Mouse (Mus musculus) heart, postnatal 14 days (tissue): ENCODE results near the gene Cadm3. TPM values are rescaled to one million over a fixed set of nuclear protein-coding genes. Genes with fewer than 3 reads are reported as not detected.

ENCODE experiments used
- DNase-seq, 2 experiments: peaks; one replicate each; pipeline ENCODE4 v3.0.0; 2021 to 2022
- intact Hi-C: fragments of 180-260 bp; cut with DNase I; formaldehyde crosslinking; loops from one replicate; pipeline ENCODE4 v1.15.1; 2025
- long read RNA-seq, 2 experiments: library from polyadenylated mRNA; stranded (forward); transcript quantifications; one replicate each; pipeline ENCODE4 v2.0.0; 2021
- total RNA-seq, 2 experiments: library from RNA; stranded (reverse); gene quantifications; 2 replicates each; pipeline ENCODE4 v1.2.3; 2021

Cadm3 gene
- 1 to 10 TPM; 3.1 to 3.2 TPM for total RNA-seq
- long read RNA-seq, experiment 1, partial matches to known transcripts = 0 of 1 reads
- long read RNA-seq, experiment 1, other reads (novel, unspliced or antisense) = 1 of 1 reads
- long read RNA-seq, experiment 2 = 0 reads

DNA sequence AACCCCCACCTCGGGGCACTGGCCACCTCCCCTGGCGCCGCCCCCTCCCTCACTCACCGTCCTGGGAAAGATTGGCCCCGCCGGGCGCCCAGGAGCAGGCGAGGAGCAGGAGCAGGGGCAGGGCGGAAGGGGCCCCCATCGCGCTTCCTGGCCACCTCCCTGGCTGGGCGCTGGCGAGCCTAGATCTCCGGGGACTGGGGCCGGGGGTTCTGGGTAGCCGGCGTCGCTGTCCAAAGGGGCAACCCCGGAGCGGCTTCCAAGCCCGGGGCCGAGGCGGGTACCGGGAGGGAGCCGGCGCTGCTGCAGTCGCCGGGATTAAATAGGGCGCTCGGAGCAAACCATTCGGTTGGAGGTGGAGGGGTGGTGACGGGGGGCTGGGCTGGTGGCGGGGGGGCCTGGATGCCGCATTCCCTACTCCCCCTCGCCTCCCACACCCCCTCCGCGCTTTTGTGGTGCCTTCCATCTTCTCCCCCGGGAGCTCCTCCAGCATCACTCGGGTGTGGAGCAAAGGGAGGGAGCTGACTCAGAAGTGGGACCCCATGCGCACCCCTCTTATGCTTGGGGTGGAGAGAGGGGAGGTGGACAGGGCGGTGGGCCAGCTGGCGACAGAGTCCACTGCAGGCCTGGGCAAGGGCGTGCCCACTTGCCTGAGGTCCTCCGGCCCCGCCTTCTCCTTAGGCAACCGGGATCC, at the start of gene Cadm3:
Gene Cadm3, minus strand, starts transcription at position 340 of the 691 bp plus-strand sequence.
- peak in 1 of 2 experiments; percentile 12 for DNase-seq
- intact Hi-C loops = no loop called here

DNA sequence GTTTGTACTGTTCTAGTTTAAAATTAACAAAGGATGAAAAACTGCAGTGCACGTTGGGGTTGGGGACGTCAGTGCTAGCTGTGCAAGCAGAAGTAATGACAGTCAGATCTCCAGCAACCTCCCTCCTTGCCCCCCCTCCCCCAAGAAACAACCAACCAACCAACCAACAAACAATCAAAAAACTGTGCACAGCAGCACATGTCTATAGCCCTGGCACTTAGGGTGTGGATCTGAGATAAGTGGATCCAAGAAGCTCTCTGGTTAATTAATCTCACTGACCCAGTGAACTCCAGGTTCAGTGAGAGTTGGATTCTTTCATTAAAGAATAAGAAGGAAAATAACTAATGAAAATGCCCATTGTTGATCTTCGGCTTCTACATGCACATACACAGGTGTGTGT, 47.1 kb upstream of the Cadm3 start:
- intact Hi-C loops = no loop called here
- DNase-seq = no peak

DNA sequence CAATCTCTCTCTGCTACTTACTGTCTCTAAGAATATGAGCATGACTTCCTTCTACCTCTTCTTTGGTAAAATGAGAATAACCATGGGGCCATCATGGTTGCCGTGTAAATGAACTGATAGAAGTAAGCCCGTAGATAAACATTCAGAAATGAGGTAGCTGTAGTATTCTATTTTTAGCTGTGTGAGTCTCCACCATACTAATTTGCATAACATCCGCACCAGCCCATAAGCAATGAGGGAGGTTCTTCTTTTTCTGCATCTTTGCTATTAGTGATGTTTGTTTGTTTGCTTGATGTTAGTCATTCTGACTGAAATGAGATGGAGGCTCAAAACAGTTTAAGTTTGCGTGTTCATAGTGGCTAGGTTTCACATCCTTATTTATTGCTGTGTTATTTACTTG, 44.4 kb upstream of the Cadm3 start:
- intact Hi-C loops = no loop called here
- no peak for DNase-seq

DNA sequence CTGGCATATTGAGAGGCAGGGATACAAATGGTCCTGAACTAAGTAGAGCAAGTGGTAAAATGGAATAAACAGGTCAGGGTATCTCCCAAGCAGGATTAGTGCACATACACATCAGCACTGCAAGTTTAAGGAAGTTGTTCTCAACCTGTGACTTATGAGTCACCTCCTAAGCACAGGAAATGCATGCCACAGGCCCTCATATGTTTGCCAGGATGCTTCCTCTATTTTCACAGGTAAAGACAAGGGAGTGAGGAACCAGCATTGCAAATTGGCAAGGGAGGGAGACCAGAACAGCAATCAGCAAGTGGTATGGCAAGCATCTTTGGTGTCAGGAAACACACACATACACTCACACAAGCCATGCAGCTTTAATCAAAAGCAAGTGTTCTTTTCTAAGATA, 41.6 kb upstream of the Cadm3 start:
- no peak for DNase-seq
- intact Hi-C loops = no loop called here

DNA sequence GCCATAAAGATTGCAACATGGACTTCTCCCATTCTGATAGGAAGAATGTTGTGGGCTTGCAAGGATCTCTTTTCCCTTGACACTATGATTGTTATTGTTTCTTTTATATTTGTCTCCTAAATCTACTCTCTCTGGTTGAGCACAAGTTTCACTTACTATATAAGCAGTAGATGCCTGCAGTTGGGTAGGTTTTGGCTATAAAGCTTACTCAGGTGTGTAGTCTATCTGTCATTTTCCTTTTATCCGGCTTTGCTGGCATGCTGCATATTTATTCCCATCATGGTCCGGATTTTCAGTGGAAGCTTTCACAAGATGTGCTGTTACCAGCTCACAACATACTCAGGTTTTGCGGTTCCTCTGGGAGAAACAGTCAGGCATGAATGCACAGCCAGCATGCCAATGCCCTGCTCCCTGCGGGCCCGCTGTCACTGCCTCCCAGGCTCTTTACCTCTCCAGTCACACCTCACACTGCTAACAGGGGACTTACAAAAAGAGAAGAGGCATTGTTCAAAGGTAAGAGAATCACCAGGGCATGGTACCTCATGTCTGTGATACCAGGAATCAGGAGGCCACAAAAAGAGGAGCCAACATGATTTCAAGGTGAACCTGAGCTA, 37.3 kb upstream of the Cadm3 start:
- intact Hi-C loops = loop anchor here (5.0 kb wide), 1 partner anchor 913 kb away; no protein-coding TSS in a partner anchor
- DNase-seq = no peak

DNA sequence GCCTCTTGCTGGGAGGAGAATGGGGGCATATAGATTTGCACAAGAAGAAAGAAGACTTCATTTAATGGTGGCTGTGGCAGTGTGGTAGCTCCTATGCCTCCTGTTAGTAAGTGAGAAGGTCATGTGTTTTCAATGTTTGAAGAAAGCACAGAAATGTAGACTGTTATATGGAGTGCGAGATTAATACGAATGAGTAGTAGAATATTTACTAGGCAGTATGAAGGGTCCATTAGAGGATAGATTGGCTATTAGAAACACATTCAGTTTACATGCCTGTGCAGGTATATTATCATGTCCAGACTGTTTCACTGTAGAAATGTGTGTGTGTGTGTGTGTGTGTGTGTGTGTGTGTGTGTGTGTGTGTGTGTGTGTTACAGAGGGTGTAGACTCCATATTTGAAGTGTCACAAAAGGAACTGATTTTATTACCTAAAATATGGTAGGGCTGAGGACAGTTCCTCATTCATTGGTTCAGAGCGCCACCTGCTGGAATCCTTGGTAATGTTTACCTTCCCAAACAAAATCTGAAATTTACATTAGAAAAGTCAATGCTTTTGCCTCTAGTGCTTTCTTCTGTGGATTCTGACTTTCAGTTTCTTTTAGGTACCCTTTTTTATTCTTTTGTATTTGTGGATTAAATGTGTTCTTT, 31.0 kb upstream of the Cadm3 start:
- intact Hi-C loops = loop anchor here (1.0 to 10.0 kb wide), 4 partner anchors 59 to 990 kb away; partner anchors contain the start of gene Dusp23
- peak; percentile 67 to 83 for DNase-seq

DNA sequence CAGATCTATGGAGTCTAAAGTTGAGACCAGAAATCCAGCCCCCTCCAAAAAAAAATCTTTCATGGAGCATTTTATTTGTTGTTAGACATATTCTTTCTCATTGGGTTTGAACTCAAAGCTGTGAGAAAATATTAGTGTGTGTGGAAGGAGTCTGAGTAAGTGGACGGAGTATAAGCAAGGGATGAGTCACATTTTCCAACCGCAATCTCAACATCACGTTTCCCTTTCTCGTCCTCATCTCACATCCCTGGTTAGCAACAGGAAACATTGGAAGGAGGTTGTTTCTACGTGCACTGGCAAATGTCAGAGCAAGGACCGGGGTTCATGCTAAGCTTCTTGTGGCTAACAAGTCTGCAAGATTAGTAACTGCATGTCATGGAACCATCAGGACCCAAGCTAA, 24.3 kb upstream of the Cadm3 start:
- no peak for DNase-seq
- intact Hi-C loops = loop anchor here (10.0 kb wide), 1 partner anchor 757 kb away; the partner anchor contains the start of gene Dusp23

DNA sequence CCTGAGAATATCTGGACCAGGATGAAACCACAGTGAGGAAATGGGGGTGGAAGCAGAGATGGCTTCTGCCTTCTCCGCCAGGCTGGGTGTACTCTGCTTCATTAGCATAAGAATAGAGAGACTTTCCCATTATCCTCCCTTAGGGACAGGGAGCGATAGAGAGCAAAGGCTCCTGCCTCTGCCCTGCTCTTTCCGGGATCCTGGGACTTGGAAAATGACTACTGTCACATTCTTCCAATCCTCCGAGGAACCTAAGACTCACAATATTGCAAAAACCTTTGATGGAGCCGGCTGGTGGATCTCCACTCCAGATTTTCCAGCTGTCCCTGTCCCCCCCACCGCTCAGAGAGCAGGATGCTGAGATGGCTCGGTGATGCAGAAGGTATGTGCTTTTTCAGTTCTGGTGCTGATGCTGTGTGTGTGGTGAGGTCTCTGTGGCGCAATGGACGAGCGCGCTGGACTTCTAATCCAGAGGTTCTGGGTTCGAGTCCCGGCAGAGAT, 22.5 kb upstream of the Cadm3 start:
- DNase-seq = peak in 1 of 2 experiments; percentile 2
- intact Hi-C loops = loop anchor here (10.0 kb wide), 1 partner anchor 755 kb away; the partner anchor contains the start of gene Dusp23

DNA sequence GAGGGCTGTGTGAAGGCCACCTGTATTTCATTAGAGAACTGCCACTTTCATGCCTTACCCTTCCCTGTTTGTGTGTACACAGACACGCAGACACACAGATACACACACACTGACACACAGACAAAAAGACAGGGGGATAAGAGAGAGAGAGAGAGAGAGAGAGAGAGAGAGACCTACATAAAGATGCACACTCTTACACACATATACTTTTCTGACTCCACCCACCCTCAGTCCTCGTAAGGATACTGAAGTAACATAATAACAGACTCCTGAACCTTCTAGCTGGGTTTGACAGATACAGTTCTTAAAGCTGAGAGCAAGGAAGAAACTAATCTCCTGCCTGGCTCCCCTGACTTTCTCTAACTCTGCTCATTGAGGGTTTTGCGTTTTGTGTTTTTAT, 21.9 kb upstream of the Cadm3 start:
- intact Hi-C loops = no loop called here
- DNase-seq = no peak

DNA sequence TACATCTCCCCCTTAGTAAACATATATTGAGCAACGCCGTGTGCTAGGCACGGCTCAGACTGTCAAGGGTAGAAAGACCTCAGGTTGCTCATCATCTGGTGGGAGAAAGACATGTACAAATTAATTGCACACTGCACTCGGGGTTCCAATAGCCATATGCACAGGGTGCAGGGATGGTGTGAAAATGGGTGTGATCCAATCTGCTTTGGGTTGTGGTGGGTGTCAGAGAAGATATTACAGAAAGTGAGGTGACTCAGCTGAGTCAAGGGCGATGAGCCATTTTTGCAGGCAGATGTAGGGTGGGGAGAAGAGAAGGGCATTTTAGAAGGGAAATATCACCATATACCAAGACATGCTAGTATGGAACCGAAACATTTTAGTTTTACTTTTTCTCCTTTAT, 13.9 kb upstream of the Cadm3 start:
- intact Hi-C loops = no loop called here
- no peak for DNase-seq

DNA sequence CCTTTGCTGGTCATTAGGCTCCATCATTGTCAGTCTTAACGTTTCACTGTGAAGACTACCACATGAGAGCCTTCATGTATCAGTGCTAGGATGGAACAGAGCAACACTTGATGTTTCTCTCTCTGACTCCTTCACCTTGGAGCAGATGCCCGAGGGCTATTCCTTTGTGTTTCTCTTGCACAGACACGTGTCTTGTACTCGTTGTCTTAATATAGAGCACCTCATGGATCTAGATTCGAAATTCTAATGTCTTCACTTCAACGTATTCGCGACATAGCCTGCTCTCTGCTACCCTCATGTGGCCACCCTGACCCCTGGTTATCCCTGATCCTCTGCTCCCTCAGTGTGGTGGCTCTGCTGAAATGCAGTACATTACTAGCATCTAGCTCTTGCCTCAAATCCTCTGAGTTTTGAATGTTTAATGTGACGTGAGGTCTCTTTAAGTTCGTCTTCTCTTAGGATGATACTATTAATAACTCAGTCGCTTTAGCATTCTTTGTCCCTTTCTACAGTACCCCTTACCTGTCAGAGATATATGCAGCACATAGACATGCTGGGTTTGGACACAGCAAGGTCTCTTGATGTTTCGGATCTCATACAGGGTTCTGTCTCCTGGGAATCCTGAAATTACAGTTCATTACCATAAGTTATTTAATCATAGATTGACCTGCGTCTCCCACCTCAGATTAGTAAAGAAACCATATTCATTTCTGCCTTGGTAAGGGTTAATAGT, 10.1 kb upstream of the Cadm3 start:
- intact Hi-C loops = loop anchor here (2.0 to 5.0 kb wide), 2 partner anchors 39 to 55 kb away; no protein-coding TSS in a partner anchor
- DNase-seq = peak; percentile 37 to 70

DNA sequence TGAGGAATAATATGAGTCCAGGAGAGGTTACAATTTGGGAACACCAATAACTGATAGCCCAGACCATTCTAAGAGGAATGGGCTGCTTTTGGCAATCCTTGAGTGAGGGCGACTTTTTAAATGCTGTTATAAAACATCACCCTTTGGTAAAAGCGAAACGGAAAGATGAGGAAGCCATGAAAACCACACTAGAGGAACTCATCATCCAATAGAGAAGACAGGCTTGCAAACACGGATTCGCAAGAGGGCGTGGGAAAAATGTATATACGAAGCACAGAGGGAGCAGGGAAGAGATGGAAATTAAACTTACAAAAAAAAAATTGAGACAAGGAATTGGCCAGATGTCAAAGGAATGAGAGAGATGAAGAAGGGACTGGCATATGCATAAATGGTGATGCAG, 6.5 kb upstream of the Cadm3 start:
- DNase-seq = no peak
- intact Hi-C loops = no loop called here

DNA sequence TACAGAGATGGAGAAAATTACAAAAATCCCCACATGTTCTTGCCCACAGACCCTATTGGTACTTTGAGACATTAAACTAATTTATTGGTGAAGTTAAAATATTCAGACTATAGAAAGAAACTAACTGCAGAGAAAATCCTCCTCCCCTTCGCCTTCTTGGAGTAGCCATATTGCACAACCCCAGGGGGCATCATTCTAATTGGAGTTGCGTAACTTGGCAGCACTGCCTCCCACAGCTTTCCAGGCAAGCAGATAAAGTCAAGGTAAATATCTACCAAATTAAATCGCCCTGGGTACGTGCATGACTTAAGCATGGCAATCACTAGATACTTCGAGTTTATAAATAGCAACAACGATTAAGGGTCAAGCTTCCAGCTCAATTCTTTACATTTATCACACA, 4.1 kb upstream of the Cadm3 start:
- intact Hi-C loops = no loop called here
- no peak for DNase-seq

DNA sequence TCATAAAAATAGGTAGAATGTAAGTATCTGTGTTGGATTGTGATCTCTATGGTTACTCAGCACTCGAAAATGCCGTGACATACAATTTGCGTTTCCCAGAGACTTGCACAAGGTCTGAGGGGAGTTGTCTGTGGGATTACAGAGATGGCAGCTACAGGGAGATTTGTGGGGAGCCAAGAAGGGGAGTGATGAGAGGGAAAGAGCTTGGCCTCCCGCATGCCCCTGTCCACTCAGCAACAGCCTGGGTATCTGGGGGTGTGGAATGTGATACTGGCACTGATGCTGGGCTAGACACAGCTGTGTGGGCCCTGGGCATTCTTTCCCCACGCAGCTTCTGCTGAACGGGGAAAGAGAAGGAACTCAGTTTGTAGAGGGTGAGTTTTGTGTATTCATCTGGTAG, 3.0 kb upstream of the Cadm3 start:
- no peak for DNase-seq

DNA sequence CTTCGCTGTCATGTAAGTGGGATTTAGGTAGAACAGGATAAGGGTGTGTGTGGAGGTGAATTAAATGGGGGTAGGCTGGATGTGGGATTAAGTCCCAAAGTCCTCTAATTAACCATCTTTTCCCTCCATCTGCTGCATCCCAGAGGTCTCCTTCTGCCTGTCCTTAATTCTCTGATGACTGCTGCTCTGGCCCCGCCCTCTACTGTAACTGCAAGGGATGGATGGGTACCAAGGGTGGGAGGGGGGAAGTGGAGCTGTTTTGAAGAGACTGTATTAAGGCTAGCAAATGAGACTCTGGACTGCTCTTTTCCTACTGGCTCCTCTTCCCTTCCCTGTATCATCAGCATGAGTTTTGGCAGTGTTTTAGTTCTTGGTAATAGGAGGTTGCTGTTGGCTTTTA, 2.1 kb upstream of the Cadm3 start:
- intact Hi-C loops = no loop called here

More for the DNA sequence above, 3.0 kb upstream of the Cadm3 start:
- intact Hi-C loops = no loop called here

DNA sequence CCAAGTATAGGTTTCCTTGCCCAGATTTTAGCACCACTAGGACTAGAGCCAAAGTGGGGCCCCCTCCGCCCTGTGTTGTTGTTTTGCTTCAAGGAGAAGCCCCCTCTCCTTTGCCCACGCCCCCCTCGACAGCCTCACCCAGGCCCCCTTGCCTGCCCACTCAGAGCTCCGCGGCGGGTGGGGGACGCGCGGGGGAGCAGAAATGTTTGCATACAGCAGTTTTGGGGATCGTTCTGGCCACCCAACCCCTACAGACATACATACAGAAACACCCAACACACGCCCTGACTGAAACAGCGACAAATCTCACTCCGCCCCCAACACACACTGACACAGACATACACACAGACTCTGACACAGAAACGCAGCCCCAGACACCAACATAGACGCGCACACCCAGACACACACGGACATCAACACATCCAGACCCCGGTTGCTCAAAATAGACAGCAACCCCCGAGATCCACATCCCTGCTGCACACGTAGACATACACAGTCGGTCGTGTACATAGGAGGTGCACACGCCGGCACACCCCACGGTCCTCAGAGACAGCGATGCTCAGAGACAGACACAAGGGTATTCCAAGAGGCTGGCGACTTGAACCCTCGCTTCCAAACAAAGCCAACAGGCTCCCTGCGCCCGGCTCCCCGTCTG, 667 bp downstream of the Cadm3 start:
- DNase-seq = no peak
- intact Hi-C loops = no loop called here

More for the DNA sequence above, 2.1 kb upstream of the Cadm3 start:
- DNase-seq = no peak

DNA sequence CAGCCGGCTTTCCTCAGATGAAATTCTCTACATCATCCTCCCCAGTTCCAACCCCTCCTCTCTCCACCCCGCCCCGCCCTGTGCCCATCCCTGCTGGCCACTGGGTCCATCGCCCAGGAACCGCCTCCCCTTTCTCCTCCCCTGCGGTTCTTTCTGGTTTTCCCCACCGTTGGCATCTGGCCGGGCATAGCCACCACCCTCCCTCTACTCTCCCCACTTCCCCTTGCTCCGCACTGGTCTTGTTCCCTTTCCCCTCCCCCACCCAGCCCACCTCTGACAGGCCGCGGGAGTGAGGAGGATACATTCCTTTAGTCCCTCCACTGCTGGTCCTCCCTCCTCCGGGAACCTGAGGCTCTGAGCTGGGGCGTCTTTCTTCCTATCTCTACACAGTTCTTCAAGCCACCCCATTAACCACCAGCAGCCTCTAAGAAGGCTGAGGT, 1.5 kb downstream of the Cadm3 start:
- intact Hi-C loops = no loop called here
- no peak for DNase-seq

DNA sequence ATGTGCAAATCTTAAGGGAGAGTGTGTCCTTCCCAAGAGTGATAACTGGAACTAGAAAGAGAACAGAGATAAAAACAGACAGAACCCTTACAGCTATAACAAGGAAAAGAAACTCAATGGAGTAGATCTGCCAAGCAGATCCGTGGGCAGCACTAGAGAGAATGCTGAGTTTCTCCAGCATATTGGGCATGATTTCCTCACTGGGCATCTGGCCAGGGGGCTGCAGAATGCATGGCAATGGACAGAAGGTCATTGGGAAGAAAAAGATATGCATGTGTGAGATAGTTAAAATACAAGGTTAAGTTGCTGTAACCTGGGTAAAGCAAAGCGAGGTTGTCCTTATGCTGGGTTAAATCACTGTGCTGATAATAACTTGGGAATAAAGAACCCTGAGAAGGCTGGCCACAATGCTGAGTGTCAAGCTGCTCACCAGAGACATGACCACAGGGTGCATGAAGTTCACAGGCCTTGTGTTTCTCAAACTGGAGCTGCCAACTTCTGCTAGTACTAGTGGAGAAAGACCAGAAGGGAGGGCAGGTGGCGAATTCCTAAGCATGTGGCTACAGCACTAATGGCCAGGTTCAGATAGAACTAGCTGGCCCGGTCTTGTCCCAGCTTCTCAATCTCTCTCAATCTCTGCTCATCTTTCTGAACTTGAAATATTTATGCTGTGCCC, 3.2 kb downstream of the Cadm3 start:
- intact Hi-C loops = no loop called here
- no peak for DNase-seq

DNA sequence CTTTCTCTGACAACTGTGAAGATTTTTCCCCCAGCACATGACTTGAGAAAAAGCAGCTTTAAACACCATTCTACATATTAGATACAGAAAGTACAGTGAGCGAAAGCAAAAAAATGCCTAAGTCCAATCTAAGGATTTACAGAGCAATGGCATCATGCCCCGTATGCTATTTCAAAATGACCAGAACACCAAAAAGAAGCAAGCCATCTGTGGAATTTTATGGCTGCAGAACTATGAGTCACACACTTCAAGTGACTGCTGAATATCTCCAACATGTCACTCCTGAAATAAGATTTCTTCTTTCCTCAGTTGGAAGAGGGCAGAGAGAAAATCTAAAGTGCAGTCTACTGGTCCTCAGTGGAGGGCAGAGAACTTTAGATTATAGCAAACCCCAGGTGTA, 4.1 kb downstream of the Cadm3 start:
- intact Hi-C loops = no loop called here
- DNase-seq = no peak
